Mouse (Mus musculus): Measurements from ENCODE around the gene BC025920. TPM values are rescaled to one million over a fixed set of nuclear protein-coding genes. Genes with fewer than 3 reads are reported as not detected.
A peak's percentile ranks its signal among the peaks of the same experiment; 100 is the strongest.

Gene BC025920
- polyA plus RNA-seq, 1 experiment from 2014 or later: 1.1 TPM

GRCm38 (mm10) chr10:81605666-81605973, 450 bp upstream of the BC025920 start:
- peak overlapping the region; percentile 57 for H3K9ac ChIP-seq
- H3K27me3 ChIP-seq (ENCODE audit: control insufficient read depth, insufficient read depth, low read length): 0 out of 2 replicates have a peak, but pooled peaks cover 5% of the 10 kb centered on the region
- DNase-seq (ENCODE audit: low spot score) (no peak), ATAC-seq (ENCODE audit: low FRiP score) (0 out of 2 replicates have a peak, but pooled peaks have one; percentile 9)
- 1% methylated on average over 14 of the region's 14 CpGs for WGBS
- peak overlapping the region; percentile 69 for H3K4me2 ChIP-seq (replicated peaks)
- no peaks in the 10 kb centered on the region for H3K36me3 ChIP-seq (replicated peaks; ENCODE audit: control insufficient read depth, insufficient read depth)
- H3K4me3 ChIP-seq (replicated peaks; ENCODE audit: low read length): peak overlapping the region; percentile 34
- H3K9me3 ChIP-seq (ENCODE audit: control insufficient read depth, low read length): no peaks in the 10 kb centered on the region
- peaks cover 15% of the 10 kb centered on the region for H3K4me1 ChIP-seq (replicated peaks; ENCODE audit: control insufficient read depth, insufficient read depth, low read length)
- H3K27ac ChIP-seq: peak overlapping the region; percentile 90

DNA sequence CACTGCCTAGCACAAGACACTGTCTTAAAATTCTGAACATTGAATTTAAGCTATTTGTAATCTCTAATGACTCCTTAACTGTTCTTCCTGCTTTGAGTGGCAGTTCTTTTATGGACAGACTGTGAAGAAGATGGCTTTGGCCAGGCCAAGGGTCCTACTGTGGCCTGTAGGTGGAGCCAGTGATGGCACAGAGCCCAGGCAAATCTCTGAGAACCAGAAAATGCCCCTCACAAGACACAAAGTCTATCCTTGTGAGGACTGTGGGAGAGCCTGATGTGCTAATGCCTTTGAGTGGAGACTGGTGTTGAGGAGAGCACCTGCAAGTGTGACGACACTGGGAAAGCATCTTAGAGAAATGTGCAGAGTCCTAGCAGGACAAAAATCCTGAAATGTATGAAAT, 2.2 kb downstream of the BC025920 start:
- Histone ChIP-seq H3K4me3 (replicated peaks; ENCODE audit: low read length) (no peak overlapping the region), H3K27me3 (ENCODE audit: control insufficient read depth, insufficient read depth, low read length) (no peaks in the 10 kb centered on the region), H3K4me1 (replicated peaks; ENCODE audit: control insufficient read depth, insufficient read depth, low read length) (peaks cover 13% of the 10 kb centered on the region), H3K4me2 (replicated peaks) (no peak overlapping the region), H3K36me3 (replicated peaks; ENCODE audit: control insufficient read depth, insufficient read depth) (no peaks in the 10 kb centered on the region), H3K27ac (no peak overlapping the region), H3K9ac (no peak overlapping the region), H3K9me3 (ENCODE audit: control insufficient read depth, low read length) (no peaks in the 10 kb centered on the region)
- DNase-seq (ENCODE audit: low spot score) (no peak), ATAC-seq (ENCODE audit: low FRiP score) (no peak)
- 94% methylated on average over 1 of the region's 1 CpGs for WGBS

DNA sequence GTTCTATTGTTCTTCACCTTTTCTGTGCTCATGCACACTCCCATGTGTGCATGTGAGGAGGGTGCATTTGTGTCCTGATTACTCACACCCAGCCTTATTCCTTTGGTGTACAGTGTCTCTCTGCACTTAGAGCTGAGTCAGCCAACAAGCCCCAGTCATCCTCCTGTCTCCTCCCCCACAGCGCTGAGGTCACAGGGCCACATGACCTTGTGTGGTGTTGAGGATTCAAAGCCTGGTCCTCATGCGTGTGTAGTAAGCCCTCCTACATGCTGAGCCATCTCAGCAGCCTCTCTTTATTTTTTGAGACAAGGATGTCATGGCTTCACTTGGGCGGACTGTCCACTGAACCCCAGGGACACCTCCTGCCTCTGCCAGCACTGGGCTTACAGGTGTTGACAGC, 6.7 kb downstream of the BC025920 start:
- Histone ChIP-seq H3K4me1 (replicated peaks; ENCODE audit: control insufficient read depth, insufficient read depth, low read length) (no peaks in the 10 kb centered on the region), H3K27me3 (ENCODE audit: control insufficient read depth, insufficient read depth, low read length) (no peaks in the 10 kb centered on the region), H3K27ac (no peak overlapping the region), H3K36me3 (replicated peaks; ENCODE audit: control insufficient read depth, insufficient read depth) (no peaks in the 10 kb centered on the region), H3K4me3 (replicated peaks; ENCODE audit: low read length) (no peak overlapping the region), H3K4me2 (replicated peaks) (no peak overlapping the region), H3K9me3 (ENCODE audit: control insufficient read depth, low read length) (no peaks in the 10 kb centered on the region), H3K9ac (no peak overlapping the region)
- DNase-seq (ENCODE audit: low spot score) (no peak), ATAC-seq (ENCODE audit: low FRiP score) (no peak)
- 75% methylated on average over 3 of the region's 3 CpGs for whole genome bisulfite sequencing

DNA sequence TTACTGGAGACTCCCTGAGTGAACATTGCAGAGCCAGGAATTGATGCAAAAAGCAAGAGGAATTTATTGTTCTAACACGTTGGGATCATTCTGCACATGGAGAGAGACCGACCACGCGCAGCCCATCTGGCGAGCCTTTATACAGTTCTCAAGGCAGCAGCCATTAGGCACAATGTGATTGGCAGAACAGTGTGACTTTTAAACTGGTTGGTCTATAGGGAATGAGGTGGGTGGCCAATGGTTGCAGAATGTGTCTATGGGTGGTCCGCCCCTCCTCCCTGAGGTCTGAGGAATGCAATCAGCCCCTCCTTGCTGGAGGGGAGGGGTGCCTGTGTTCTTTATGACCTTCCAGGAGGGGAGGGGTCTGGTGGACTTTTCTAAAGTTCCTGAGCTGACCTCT, 9.4 kb downstream of the BC025920 start:
- Histone ChIP-seq H3K9me3 (ENCODE audit: control insufficient read depth, low read length) (no peaks in the 10 kb centered on the region), H3K4me2 (replicated peaks) (no peak overlapping the region), H3K36me3 (replicated peaks; ENCODE audit: control insufficient read depth, insufficient read depth) (no peaks in the 10 kb centered on the region), H3K4me1 (replicated peaks; ENCODE audit: control insufficient read depth, insufficient read depth, low read length) (no peaks in the 10 kb centered on the region), H3K27ac (no peak overlapping the region), H3K4me3 (replicated peaks; ENCODE audit: low read length) (no peak overlapping the region), H3K27me3 (ENCODE audit: control insufficient read depth, insufficient read depth, low read length) (no peaks in the 10 kb centered on the region), H3K9ac (no peak overlapping the region)
- DNase-seq (ENCODE audit: low spot score): no peak
- 62% methylated on average over 6 of the region's 6 CpGs for WGBS
- ATAC-seq (ENCODE audit: low FRiP score): no peak

- WGBS: 93% methylated on average over 5 of the region's 5 CpGs
- no peak overlapping the region for H3K9ac ChIP-seq
- H3K27me3 ChIP-seq (ENCODE audit: control insufficient read depth, insufficient read depth, low read length): no peaks in the 10 kb centered on the region
- ATAC-seq (ENCODE audit: low FRiP score) (no peak), DNase-seq (ENCODE audit: low spot score) (no peak)
- peaks cover 39% of the 10 kb centered on the region for H3K36me3 ChIP-seq (replicated peaks; ENCODE audit: control insufficient read depth, insufficient read depth)
- no peak overlapping the region for H3K4me2 ChIP-seq (replicated peaks)
- H3K4me3 ChIP-seq (replicated peaks; ENCODE audit: low read length): no peak overlapping the region
- H3K27ac ChIP-seq: no peak overlapping the region
- H3K4me1 ChIP-seq (replicated peaks; ENCODE audit: control insufficient read depth, insufficient read depth, low read length): no peaks in the 10 kb centered on the region
- no peaks in the 10 kb centered on the region for H3K9me3 ChIP-seq (ENCODE audit: control insufficient read depth, low read length)
Observed at GRCm38 (mm10) chr10:81619976-81620375, 13.9 kb downstream of the BC025920 start.

DNA sequence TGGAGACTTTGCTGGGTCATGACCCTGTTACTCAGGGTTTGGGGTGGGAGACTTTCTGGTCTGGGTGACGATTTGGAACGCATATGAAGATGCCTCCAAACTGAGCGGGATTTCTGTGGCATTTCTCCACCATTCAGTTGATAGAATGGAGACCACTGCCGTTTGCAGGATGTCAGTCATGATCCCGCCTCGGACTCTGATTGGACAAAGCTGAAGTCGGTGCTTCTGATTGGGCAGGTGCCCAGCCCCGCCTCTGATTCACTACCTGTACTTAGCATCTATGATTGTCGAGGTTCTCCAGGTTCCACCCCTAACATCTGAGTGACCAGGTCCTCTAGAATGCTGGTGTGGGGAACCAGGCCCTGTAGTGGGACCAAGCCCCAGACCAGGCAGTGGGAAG, 14.7 kb downstream of the BC025920 start:
- 60% methylated on average over 9 of the region's 9 CpGs for WGBS
- ATAC-seq (ENCODE audit: low FRiP score): no peak

DNA sequence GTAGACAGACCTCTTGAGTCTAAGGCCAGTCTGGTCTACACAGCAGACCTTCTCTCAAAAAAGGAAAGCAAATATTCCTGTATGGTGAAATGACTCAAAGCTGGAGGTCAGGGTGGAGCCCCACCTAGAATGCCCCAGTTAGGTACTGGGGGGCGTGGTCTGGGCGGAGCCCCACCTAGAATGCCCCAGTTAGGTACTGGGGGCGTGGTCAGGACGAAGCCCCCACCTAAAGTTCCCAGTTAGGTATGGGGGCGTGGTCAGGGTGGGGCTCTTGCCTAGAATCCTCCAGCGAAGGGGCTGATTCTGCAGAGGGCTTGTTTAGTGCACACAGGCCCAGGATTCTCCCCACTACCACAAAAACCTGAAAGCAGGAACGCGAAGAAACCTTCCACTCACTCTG, 17.4 kb downstream of the BC025920 start:
- Histone ChIP-seq H3K4me3 (replicated peaks; ENCODE audit: low read length) (no peak overlapping the region), H3K4me2 (replicated peaks) (no peak overlapping the region), H3K9me3 (ENCODE audit: control insufficient read depth, low read length) (no peaks in the 10 kb centered on the region), H3K27ac (no peak overlapping the region), H3K4me1 (replicated peaks; ENCODE audit: control insufficient read depth, insufficient read depth, low read length) (peaks cover 16% of the 10 kb centered on the region), H3K9ac (no peak overlapping the region), H3K36me3 (replicated peaks; ENCODE audit: control insufficient read depth, insufficient read depth) (peaks cover 53% of the 10 kb centered on the region), H3K27me3 (ENCODE audit: control insufficient read depth, insufficient read depth, low read length) (no peaks in the 10 kb centered on the region)
- ATAC-seq (ENCODE audit: low FRiP score) (no peak), DNase-seq (ENCODE audit: low spot score) (no peak)
- WGBS: 60% methylated on average over 8 of the region's 8 CpGs

More for the DNA sequence above, 14.7 kb downstream of the BC025920 start:
- Histone ChIP-seq H3K27me3 (ENCODE audit: control insufficient read depth, insufficient read depth, low read length) (no peaks in the 10 kb centered on the region), H3K4me3 (replicated peaks; ENCODE audit: low read length) (no peak overlapping the region), H3K36me3 (replicated peaks; ENCODE audit: control insufficient read depth, insufficient read depth) (peaks cover 47% of the 10 kb centered on the region), H3K9me3 (ENCODE audit: control insufficient read depth, low read length) (no peaks in the 10 kb centered on the region), H3K4me1 (replicated peaks; ENCODE audit: control insufficient read depth, insufficient read depth, low read length) (no peaks in the 10 kb centered on the region), H3K9ac (no peak overlapping the region), H3K27ac (no peak overlapping the region), H3K4me2 (replicated peaks) (no peak overlapping the region)
- DNase-seq (ENCODE audit: low spot score): no peak

DNA sequence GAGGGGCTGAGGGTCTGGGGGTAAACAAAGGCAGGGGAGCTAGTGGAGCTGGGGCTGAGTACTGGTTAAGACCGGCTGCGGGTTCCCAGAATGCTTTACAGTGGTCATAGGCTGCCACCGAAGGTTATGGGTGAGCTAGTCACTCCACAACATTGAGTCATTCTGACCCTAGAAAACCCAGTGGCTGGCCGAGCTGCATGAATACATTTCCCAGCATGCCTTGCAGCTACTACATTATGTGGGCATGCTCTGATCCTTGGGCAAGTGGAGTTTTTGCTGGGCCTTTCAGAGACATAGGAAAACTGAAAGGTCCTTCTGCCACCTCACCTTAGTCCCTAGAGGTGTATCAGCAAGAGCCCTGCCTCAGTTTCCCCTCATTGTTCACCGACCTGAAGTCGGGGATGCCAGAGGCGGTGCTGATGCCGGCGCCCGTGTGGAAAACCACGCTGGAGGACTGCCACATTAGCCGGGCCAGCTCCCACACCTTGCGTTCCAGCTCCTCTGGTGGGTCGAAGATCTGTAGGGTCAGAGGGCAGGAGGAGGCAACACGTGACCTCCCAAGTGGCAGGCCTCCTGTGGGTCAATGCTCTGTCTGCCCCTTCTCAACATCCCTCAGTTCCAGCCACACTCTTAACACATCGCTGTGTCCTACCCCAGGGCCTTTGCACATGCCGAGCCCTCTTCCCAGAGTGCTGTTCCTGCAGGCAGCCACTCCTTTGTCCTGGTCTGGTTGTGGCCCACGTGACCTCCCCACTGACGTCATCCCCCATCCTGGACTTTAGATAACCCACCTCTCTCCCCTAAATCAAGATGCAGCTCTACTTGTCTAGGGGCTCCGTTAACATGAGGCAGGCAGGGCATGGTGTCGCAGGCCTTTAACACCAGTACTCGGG, 20.3 kb downstream of the BC025920 start:
- ATAC-seq (ENCODE audit: low FRiP score): no peak
- 95% methylated on average over 22 of the region's 22 CpGs for WGBS

GRCm38 (mm10) chr10:81626994-81627835, 21.1 kb downstream of the BC025920 start, which contains the start of gene Sirt6:
Gene Sirt6, minus strand, starts transcription at chr10:81627797.
- Histone ChIP-seq H3K4me3 (replicated peaks; ENCODE audit: low read length) (peak within 1 kb of the TSS; percentile 87), H3K4me1 (replicated peaks; ENCODE audit: control insufficient read depth, insufficient read depth, low read length) (peaks cover 17% of the 10 kb centered on the region), H3K9ac (peak within 1 kb of the TSS; percentile 88), H3K27me3 (ENCODE audit: control insufficient read depth, insufficient read depth, low read length) (no peaks in the 10 kb centered on the region), H3K4me2 (replicated peaks) (peak within 1 kb of the TSS; percentile 93), H3K36me3 (replicated peaks; ENCODE audit: control insufficient read depth, insufficient read depth) (peaks cover 38% of the 10 kb centered on the region), H3K27ac (peak within 1 kb of the TSS; percentile 92), H3K9me3 (ENCODE audit: control insufficient read depth, low read length) (no peaks in the 10 kb centered on the region)
- DNase-seq (ENCODE audit: low spot score): peak; percentile 94
- 5% methylated on average over 40 of the region's 40 CpGs for WGBS
- peak; percentile 89 for ATAC-seq (ENCODE audit: low FRiP score)

More for the DNA sequence above, 20.3 kb downstream of the BC025920 start:
- Histone ChIP-seq H3K9ac (peak overlapping the region; percentile 88), H3K36me3 (replicated peaks; ENCODE audit: control insufficient read depth, insufficient read depth) (peaks cover 46% of the 10 kb centered on the region), H3K27me3 (ENCODE audit: control insufficient read depth, insufficient read depth, low read length) (no peaks in the 10 kb centered on the region), H3K27ac (peak overlapping the region; percentile 92), H3K4me2 (replicated peaks) (peak overlapping the region; percentile 93), H3K4me3 (replicated peaks; ENCODE audit: low read length) (peak overlapping the region; percentile 87), H3K9me3 (ENCODE audit: control insufficient read depth, low read length) (no peaks in the 10 kb centered on the region), H3K4me1 (replicated peaks; ENCODE audit: control insufficient read depth, insufficient read depth, low read length) (peaks cover 17% of the 10 kb centered on the region)
- DNase-seq (ENCODE audit: low spot score): no peak

All from hindbrain, embryonic 14.5 days (tissue).